Mouse (Mus musculus) megakaryocyte, embryonic 14.5 days (primary cell): Measurements from ENCODE around the gene Ttc29.

Experiments used
- FLI1 ChIP-seq: IDR thresholded peaks from 2 replicates; pipeline ENCODE4 v1.6.1; 2012; ENCODE audit warnings: low read length, inconsistent platforms, mixed read lengths
- GATA1 ChIP-seq: IDR thresholded peaks from 3 replicates; pipeline ENCODE4 v1.6.1; 2012; ENCODE audit warnings: mixed read lengths, low read length, inconsistent platforms, borderline replicate concordance

- TF ChIP-seq GATA1 (no peak), FLI1 (no peak)
Measured at GRCm38 (mm10) chr8:78230721-78231120, 17.6 kb downstream of the Ttc29 start.
